Mouse (Mus musculus): ENCODE data around the gene Ctnnbl1. TPM values are rescaled to one million over a fixed set of nuclear protein-coding genes. Genes with fewer than 3 reads are reported as not detected.

Ctnnbl1 gene
- polyA plus RNA-seq, 1 experiment: 0.98 TPM

- TF ChIP-seq GATA1 (IDR thresholded peaks at IDR 0.05; ENCODE audit: low read length) (no peak), TAL1 (IDR thresholded peaks at IDR 0.05; ENCODE audit: low read length) (no peak)
- no peaks in the 10 kb centered on the region for H3K27me3 ChIP-seq (ENCODE audit: control insufficient read depth)
These were observed 31.4 kb upstream of the Ctnnbl1 start for GRCm38 (mm10) chr2:157705777-157706158.

GRCm38 (mm10) chr2:157707191-157707923 lies 29.8 kb upstream of the Ctnnbl1 start:
- Histone ChIP-seq H3K4me1 (ENCODE audit: control insufficient read depth) (no peaks in the 10 kb centered on the region), H3K27me3 (ENCODE audit: control insufficient read depth) (no peaks in the 10 kb centered on the region), H3K4me3 (replicated peaks) (no peak overlapping the region), H3K9me3 (ENCODE audit: control insufficient read depth, low read length) (no peaks in the 10 kb centered on the region), H3K36me3 (ENCODE audit: control insufficient read depth) (no peaks in the 10 kb centered on the region)
- TF ChIP-seq GATA1 (IDR thresholded peaks at IDR 0.05; ENCODE audit: low read length) (no peak), TAL1 (IDR thresholded peaks at IDR 0.05; ENCODE audit: low read length) (no peak)

More at GRCm38 (mm10) chr2:157705777-157706158, 31.4 kb upstream of the Ctnnbl1 start:
- Histone ChIP-seq H3K36me3 (ENCODE audit: control insufficient read depth) (no peaks in the 10 kb centered on the region), H3K9me3 (ENCODE audit: control insufficient read depth, low read length) (no peaks in the 10 kb centered on the region), H3K4me3 (replicated peaks) (no peak overlapping the region), H3K4me1 (ENCODE audit: control insufficient read depth) (no peaks in the 10 kb centered on the region)

GRCm38 (mm10) chr2:157712677-157713076 lies 24.5 kb upstream of the Ctnnbl1 start:
- no peaks in the 10 kb centered on the region for H3K27me3 ChIP-seq (ENCODE audit: control insufficient read depth)
- TF ChIP-seq TAL1 (IDR thresholded peaks at IDR 0.05; ENCODE audit: low read length): no peak
- no peak for TF ChIP-seq GATA1 (IDR thresholded peaks at IDR 0.05; ENCODE audit: low read length)

GRCm38 (mm10) chr2:157715586-157716191 lies 21.5 kb upstream of the Ctnnbl1 start:
- Histone ChIP-seq H3K36me3 (ENCODE audit: control insufficient read depth) (no peaks in the 10 kb centered on the region), H3K9me3 (ENCODE audit: control insufficient read depth, low read length) (peaks cover under 1% of the 10 kb centered on the region; the same call in 1 of the 2 replicates), H3K4me3 (replicated peaks) (no peak overlapping the region), H3K4me1 (ENCODE audit: control insufficient read depth) (no peaks in the 10 kb centered on the region), H3K27me3 (ENCODE audit: control insufficient read depth) (no peaks in the 10 kb centered on the region)
- TF ChIP-seq GATA1 (IDR thresholded peaks at IDR 0.05; ENCODE audit: low read length): no peak
- TF ChIP-seq TAL1 (IDR thresholded peaks at IDR 0.05; ENCODE audit: low read length): no peak

More at GRCm38 (mm10) chr2:157712677-157713076, 24.5 kb upstream of the Ctnnbl1 start:
- H3K4me3 ChIP-seq (replicated peaks): no peak overlapping the region
- H3K36me3 ChIP-seq (ENCODE audit: control insufficient read depth): no peaks in the 10 kb centered on the region
- H3K4me1 ChIP-seq (ENCODE audit: control insufficient read depth): no peaks in the 10 kb centered on the region
- H3K9me3 ChIP-seq (ENCODE audit: control insufficient read depth, low read length): no peaks in the 10 kb centered on the region

GRCm38 (mm10) chr2:157718441-157718840 lies 18.8 kb upstream of the Ctnnbl1 start:
- TF ChIP-seq TAL1 (IDR thresholded peaks at IDR 0.05; ENCODE audit: low read length) (no peak), GATA1 (IDR thresholded peaks at IDR 0.05; ENCODE audit: low read length) (no peak)
- no peaks in the 10 kb centered on the region for H3K36me3 ChIP-seq (ENCODE audit: control insufficient read depth)
- H3K9me3 ChIP-seq (ENCODE audit: control insufficient read depth, low read length): peaks cover 4% of the 10 kb centered on the region; the same call in 1 of the 2 replicates
- no peak overlapping the region for H3K4me3 ChIP-seq (replicated peaks)
- no peaks in the 10 kb centered on the region for H3K27me3 ChIP-seq (ENCODE audit: control insufficient read depth)
- no peaks in the 10 kb centered on the region for H3K4me1 ChIP-seq (ENCODE audit: control insufficient read depth)

- H3K4me1 ChIP-seq (ENCODE audit: control insufficient read depth): no peaks in the 10 kb centered on the region
- TF ChIP-seq GATA1 (IDR thresholded peaks at IDR 0.05; ENCODE audit: low read length) (no peak), TAL1 (IDR thresholded peaks at IDR 0.05; ENCODE audit: low read length) (no peak)
- no peak overlapping the region for H3K4me3 ChIP-seq (replicated peaks)
- no peaks in the 10 kb centered on the region for H3K27me3 ChIP-seq (ENCODE audit: control insufficient read depth)
- H3K36me3 ChIP-seq (ENCODE audit: control insufficient read depth): no peaks in the 10 kb centered on the region
- peaks cover 4% of the 10 kb centered on the region; the same call in 1 of the 2 replicates for H3K9me3 ChIP-seq (ENCODE audit: control insufficient read depth, low read length)
These were observed 13.2 kb upstream of the Ctnnbl1 start for GRCm38 (mm10) chr2:157723883-157724573.

GRCm38 (mm10) chr2:157724574-157724914 lies 12.7 kb upstream of the Ctnnbl1 start:
- Histone ChIP-seq H3K27me3 (ENCODE audit: control insufficient read depth) (no peaks in the 10 kb centered on the region), H3K4me1 (ENCODE audit: control insufficient read depth) (no peaks in the 10 kb centered on the region), H3K4me3 (replicated peaks) (no peak overlapping the region), H3K36me3 (ENCODE audit: control insufficient read depth) (no peaks in the 10 kb centered on the region), H3K9me3 (ENCODE audit: control insufficient read depth, low read length) (peaks cover 4% of the 10 kb centered on the region; the same call in 1 of the 2 replicates)
- TF ChIP-seq GATA1 (IDR thresholded peaks at IDR 0.05; ENCODE audit: low read length) (no peak), TAL1 (IDR thresholded peaks at IDR 0.05; ENCODE audit: low read length) (no peak)

GRCm38 (mm10) chr2:157744619-157745018 lies 7.4 kb downstream of the Ctnnbl1 start:
- Histone ChIP-seq H3K36me3 (ENCODE audit: control insufficient read depth) (peaks cover 9% of the 10 kb centered on the region), H3K4me3 (replicated peaks) (no peak overlapping the region), H3K9me3 (ENCODE audit: control insufficient read depth, low read length) (no peaks in the 10 kb centered on the region), H3K27me3 (ENCODE audit: control insufficient read depth) (no peaks in the 10 kb centered on the region), H3K4me1 (ENCODE audit: control insufficient read depth) (peaks cover 4% of the 10 kb centered on the region)
- TF ChIP-seq GATA1 (IDR thresholded peaks at IDR 0.05; ENCODE audit: low read length) (no peak), TAL1 (IDR thresholded peaks at IDR 0.05; ENCODE audit: low read length) (no peak)

GRCm38 (mm10) chr2:157745735-157746134 lies 8.5 kb downstream of the Ctnnbl1 start:
- Histone ChIP-seq H3K4me1 (ENCODE audit: control insufficient read depth) (peaks cover 4% of the 10 kb centered on the region), H3K9me3 (ENCODE audit: control insufficient read depth, low read length) (no peaks in the 10 kb centered on the region), H3K4me3 (replicated peaks) (no peak overlapping the region), H3K36me3 (ENCODE audit: control insufficient read depth) (peaks cover 15% of the 10 kb centered on the region), H3K27me3 (ENCODE audit: control insufficient read depth) (no peaks in the 10 kb centered on the region)
- TF ChIP-seq TAL1 (IDR thresholded peaks at IDR 0.05; ENCODE audit: low read length) (no peak), GATA1 (IDR thresholded peaks at IDR 0.05; ENCODE audit: low read length) (no peak)

Data from erythroblast, embryonic 14.5 days (primary cell).